Mouse (Mus musculus): ENCODE data around the gene Tex22.

The Tex22 gene

DNA sequence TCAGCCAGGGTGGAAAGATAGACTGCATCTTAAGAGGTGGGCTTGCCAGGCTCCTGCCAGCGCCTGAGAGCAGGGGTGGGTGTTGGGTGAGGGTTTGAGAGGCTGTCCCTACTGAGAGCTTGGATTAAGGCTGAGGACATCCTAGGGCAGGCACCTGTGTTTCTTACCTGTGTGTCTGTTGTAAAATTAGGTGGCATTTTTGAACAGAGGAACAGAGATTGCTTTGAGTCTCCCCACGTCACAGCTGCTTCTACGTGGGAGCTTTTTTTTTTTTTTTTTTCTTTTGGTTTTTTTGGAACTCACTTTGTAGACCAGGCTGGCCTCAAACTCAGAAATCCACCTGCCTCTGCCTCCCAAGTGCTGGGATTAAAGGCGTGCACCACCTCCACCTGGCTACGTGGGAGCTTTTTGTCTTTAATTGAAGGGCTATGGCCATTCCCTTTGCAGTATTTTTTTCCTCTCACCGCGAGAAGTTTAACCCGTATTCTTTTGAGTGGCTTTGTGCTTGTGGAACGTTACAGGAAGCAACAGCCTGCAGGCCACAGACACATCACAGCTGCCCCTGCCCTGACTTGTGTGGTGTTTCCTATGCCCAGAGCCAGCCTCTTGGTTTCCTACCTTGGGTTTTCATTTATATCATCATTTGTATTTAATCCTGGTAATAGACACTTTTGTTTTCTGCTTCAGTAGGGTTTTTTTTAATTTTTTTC is 27.1 kb downstream of the Tex22 start:
- no peak for DNase-seq (ENCODE audit: low spot score)

DNA sequence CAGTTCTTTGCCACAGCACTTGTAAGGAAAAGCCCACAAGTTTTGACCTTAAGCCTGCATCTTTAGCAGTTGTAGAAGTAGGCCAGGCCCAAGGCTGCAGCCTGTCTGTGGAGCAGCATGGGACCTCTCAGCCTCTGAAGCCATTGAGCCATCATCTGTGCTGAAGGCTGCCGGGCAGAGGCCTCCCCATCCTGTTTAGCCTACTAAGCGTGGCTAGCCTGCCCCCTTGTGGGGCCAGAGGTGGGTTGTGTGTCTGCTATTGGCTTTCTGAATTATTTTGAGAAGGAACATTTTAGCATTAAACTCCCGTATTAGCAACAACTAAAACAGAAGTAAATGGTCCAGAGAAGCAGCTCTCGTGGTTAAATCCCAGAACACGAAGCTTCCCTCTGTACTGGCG is 28.2 kb downstream of the Tex22 start:
- peak; percentile 61 for DNase-seq (ENCODE audit: low spot score)

DNA sequence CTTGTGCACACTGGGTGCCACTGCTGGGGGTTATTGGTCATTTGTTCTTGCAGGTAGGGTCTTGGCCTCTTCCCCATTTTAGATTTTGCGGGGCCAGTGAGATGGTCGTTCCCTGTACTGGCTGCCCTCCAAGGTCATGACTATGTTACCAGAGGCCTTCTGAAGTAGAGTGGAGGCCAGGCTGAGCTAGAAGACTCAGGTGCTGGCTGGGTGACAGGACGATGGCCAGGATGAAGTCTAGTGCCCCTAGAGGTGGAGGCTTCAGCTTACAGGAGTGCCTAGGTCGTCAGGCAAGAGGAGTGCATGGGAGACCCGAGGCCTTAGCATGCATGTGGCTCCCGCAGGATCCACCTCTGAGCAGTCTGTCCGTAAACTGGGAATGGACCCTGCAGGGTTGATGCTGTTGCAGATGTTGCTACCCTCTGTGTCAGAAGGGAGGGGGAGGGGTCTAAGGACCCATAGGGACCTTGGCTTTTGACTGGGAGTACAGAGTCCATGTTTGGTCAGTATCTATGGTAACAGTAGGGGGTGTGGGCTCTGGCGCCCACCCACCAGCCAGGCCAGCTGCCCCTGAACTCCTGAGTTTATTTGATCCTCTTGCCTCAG is 29.6 kb downstream of the Tex22 start:
- DNase-seq (ENCODE audit: low spot score), result no peak

DNA sequence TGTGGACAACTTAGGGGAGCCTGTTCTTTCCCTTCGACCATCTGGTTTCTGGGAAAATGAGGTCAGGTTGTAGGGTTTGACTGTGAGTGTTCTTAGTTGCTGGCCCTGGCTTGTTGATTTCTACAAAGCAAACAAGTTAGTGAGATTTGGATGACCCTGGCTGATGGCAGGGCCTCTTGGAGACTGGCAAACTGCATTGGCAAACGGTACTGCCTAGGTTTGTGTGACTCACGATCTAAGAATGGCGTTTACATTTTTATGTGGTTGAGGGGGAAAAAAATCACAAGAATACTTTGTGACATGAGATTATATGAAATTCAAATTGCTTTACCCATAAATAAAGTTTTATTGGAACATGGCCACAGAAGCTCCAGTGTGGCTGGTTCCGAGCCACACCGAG is 32.1 kb downstream of the Tex22 start:
- no peak for DNase-seq (ENCODE audit: low spot score)

DNA sequence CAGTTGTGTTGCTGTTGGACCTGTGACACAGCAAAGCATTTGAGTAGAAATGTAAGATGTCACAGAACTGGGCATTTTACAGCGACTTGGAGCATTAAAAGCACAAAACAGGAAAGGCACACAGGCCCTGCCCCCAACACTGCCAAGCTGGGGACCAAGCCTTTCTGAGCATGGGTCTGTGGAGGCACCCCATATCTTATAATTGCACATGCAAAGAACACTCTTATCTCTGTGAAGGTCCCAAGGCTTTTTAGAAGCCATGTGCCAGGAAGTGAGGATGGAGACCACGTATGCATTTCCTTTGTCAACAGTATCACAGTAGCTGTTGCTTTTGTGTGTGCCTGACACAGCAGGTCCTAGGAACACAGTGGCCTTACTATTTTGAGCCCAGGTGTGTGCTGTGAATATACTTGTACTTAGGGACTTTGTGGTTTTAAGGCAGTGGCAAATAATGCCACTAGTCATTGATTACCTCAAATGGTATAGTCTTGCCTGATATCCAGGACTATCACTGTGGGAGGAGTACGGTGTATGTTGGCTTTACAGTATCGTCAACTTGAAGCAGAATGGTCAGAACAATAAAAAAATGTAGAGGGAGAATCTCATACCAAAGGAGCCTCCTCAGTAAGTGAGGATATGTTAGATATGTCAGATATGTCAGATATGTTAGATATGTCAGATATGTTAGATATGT is 33.3 kb downstream of the Tex22 start:
- DNase-seq (ENCODE audit: low spot score), result no peak

DNA sequence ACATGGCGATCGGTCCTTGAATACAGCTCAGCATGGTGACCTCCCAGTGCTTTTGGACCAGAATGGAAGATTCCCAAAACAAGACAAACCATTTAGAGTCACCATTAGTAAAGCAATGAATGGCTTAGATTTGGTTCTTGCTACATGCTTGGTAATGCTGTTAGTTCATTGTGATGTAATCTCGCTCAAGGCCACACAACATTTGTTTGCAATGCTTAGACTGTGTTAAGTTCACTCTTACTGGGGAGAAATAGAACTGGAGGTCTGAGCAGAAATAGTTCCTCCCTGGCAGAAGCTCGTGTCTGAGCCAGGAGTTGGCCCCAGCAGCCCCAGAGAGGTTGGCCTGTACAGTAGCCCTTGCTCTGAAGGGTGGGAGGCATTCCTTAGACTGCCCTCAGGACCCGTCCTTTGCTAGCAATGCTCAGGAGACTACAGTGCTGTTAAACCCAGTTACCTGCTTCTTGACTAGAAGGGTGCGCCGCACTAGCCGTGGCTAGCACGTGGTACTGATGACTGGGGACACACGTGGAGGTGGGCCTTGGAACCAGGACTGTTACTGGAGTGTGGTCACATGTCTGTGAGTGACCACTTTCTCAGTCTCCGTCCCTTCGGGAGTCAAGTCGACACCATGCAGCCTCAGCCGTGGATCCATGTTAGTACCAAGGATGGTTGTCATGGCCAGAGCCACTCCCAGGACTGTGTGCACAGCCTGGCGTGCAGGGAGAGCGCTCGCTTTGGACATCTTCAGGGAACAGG is 34.4 kb downstream of the Tex22 start:
- no peak for DNase-seq (ENCODE audit: low spot score)

DNA sequence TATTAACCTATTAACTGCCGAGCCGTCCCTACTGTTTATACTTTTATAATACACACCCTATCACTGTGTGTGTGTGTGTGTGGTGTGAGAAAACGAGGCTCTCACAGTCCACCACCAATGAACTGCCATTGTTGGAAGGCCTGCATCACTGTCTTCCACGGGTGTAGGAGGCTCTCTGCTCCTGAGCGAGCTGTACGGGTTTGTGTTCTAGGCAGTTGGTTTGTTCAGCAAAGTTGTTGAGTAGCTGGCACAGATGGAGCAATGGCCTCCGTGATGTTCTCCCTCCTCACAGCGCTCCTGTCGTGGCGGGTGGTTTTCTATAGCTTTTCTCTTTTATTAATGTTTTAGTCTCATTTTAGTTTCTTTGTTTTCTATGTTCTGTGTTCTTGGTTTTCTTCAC is 35.5 kb downstream of the Tex22 start:
- no peak for DNase-seq (ENCODE audit: low spot score)

DNA sequence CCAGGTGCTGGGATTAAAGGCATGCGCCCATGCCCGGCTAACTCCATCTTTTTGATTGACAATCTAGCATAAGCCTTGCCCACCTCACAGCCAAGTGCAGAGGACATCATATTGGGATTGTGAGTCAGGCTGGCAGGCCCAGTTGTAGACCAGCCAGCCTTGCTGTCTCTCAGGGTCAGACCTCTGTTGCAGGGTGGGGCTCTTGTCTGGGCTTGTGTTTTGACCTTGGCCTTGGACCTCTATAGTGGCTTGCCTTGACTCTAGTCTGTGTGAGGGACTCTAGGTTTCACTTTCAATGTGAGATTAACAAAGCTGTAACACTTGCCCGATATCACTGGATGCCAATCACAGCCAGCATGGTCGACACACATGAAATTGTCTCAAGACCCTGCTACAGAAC is 39.8 kb downstream of the Tex22 start:
- no peak for DNase-seq (ENCODE audit: low spot score)

DNA sequence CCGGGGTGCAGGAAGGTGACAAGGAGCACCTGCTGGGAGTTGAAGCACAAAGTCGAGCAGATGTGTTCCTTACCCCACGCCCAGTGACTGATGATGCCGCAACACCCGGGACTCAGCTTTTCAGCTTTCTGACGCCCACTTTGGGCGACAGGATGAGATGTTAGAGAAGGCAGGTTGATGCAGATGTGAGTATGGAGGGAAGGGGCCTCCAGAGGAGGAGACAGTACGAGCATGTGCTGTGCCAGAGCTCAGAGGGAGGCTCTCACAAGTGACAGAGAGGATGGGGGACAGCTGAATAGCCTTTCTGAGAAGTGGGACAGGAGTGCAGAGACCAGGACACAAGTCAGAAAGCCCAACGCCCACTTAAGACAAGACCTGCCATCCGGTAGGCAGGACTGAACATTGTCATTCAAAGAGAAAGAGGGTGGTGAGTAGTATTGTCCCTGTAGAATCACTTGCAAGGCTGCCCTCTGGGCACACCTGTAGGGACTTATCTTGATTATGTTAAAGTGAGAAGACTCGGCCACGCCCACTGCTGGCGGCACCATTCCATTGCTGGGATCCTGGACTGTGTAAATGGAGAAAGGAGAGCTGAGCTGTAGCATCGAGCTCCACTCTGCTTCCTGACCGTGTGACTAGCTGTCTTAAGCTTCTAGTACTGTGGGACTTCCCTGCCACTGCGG is 40.7 kb downstream of the Tex22 start:
- DNase-seq (ENCODE audit: low spot score), result no peak

DNA sequence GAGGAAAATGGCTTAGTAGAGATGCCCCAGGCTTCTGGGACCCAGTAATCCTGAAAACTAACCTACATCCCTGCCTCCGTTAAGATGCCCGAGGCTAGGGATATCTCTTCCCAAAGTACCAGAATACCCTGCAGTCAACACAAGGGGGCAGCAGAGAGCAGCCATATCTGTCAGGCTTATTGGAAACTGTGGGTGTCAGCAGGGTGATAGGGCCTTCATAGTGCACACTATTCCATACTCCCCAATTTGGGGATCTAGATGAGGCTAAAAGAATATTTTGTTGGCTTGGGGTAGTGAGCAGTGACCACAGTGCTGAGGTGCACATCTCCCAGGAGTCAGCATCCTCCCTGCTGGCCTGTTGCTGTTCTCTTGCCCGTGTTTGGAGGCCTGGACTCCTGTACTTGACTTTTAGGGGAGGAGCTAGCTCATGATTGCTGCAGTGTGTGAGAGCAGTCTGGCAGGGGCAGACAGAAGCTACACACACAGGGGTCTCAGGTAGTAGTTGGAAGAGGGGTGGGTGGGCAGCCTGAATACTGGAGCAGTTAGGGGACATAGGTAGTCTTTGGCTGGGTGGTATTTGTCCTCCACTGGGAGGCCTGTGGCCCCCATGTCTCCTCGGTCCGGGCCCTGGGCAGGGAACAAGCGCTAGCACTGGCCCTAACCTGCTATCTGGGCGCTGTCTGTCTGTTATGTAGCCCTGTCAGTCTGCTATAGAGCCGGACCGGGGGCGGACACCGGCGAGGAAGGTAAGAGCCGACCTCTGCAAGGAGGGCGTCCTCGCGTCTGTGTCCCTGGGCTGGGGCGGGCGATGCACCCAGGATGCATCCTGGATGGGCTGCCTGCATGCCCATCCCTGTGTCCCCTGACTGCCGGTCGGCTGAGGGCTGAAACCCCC is 45.5 kb downstream of the Tex22 start:
- DNase-seq (ENCODE audit: low spot score), result peak; percentile 86

DNA sequence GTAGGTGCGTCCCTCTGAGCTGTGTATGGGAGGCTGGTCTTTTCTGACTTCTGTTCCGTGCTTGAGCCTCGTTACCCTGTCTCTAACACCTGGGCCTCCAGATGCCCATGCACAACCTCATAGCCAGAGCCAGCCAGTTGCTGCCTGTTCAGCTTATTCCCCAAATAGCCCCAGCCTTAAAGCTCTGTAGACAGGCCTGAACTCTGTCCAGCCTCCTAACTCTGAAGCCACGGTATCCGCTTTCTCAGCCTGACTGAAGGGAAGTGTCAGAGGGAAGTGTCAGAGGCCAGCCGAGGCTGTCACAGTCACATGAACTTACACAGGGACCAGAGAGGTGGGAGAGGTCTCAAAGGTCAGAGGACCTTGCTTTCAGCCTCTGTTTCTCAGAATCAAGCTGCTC is 50.4 kb downstream of the Tex22 start:
- no peak for DNase-seq (ENCODE audit: low spot score)

DNA sequence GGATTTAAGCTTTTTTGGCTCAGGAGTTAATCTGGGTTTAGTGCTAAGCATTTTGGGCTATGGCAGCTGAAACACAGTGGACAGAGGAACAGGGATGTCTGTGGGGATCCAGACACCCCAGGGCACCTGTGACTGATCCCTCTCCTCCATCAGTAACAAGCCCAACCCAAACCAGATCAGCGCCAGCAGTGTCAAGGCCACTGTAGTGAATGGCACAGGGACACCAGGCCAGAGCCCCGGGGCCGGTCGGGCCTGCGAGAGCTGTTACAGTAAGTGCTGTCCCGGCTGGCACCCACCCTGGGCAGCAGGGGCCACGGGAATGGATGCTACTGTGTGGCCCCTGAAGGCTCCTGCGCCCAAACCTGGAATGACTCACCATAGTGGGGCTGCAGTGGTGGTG is 56.4 kb downstream of the Tex22 start:
- DNase-seq (ENCODE audit: low spot score), result no peak

DNA sequence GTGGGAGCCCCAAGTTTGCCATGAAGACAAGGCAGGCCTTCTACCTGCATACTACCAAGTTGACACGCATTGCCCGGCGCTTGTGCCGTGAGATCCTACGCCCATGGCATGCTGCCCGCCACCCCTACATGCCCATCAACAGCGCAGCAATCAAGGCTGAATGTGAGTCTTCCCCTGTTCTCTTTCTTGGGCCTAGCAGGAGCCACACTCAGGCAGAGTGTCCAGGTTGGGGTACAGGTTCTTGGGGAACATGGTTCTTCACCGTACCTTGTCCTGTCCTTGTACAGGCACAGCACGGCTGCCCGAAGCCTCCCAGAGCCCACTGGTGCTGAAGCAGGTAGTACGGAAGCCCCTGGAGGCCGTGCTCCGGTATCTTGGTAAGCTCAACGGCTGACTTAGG is 57.3 kb downstream of the Tex22 start:
- no peak for DNase-seq (ENCODE audit: low spot score)

DNA sequence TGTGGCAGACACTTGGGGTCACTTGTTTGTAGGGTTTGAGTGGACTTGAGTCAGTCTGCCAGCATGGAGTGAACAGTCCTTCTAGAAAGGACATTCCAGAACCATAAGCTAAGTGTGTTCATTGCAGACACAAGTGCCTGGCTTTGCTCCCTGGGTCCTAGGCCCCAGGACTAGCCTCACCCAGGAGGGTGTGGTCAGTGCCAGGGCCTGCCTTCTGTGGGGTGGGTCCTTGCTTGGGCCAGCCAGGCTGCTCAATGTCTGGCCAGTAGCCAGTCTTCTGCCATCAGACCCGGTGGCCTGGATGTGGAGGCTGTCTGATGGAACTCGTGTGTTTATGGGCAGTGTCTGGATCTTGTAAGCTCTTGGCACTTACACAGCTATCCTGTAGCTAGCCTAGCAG is 58.3 kb downstream of the Tex22 start:
- no peak for DNase-seq (ENCODE audit: low spot score)

DNA sequence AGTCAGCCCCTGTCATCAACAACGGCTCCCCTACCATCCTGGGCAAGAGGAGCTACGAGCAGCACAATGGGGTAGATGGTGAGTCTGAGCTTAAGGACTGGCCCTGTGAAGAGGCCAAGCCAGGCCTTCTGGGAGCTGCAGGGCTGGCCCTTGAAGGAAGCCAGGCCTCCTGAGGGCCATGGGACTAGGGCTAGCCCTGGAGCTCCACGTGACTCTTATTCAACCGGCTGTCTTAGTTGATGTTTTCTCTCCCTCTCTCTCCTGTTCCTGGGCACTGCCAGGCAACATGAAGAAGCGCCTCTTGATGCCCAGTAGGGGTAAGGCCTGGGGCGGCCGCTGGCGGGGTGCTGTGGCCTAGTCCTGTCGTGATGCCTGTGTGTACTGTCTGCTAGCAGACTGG is 59.0 kb downstream of the Tex22 start:
- DNase-seq (ENCODE audit: low spot score), result no peak

DNA sequence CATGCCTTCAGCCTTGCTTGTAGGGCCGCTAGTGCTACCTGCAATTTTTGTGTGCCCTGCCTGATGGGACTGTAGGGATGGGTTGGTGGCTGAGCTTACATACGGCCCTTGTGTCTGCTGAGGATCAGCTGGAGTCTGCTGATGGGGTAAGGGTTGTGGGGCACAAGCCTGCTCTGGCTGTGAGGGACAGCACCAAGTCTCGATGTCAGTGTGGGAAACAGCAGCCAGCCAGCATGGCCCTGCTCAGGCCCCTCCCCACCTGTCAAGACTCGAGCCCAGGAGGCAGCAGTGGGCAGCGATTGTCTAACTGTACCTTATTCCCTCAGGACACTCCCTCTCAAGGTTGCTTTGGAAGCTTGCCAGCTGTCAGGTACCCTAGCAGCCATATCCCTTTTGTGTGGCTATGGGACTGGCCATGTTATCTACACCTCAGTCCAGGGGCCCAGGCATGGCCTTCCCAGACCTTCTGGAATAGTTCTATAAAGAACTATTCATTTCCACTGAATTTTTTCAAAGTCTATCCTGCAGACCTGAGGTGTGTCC is 59.6 kb downstream of the Tex22 start:
- DNase-seq (ENCODE audit: low spot score), result no peak

DNA sequence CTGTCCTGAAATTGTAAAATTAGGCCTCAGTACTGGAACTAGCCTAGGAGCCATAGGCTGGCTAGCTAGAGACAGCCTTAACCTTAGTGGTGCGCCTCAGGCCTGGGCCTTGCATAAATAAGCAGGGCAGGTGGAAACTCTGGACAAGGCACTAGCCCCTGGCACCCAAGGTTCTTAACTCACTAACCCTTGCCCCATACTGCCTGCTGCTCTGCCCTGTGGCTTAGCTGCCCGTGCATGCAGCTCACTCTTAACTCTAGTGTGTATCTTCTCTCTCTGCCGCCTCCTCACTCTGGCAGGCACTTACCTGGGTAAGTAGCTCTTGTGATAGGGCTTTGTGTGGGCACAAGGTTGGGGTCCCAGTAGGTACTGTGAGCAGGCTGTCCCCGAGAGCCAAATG is 60.2 kb downstream of the Tex22 start:
- DNase-seq (ENCODE audit: low spot score), result no peak

DNA sequence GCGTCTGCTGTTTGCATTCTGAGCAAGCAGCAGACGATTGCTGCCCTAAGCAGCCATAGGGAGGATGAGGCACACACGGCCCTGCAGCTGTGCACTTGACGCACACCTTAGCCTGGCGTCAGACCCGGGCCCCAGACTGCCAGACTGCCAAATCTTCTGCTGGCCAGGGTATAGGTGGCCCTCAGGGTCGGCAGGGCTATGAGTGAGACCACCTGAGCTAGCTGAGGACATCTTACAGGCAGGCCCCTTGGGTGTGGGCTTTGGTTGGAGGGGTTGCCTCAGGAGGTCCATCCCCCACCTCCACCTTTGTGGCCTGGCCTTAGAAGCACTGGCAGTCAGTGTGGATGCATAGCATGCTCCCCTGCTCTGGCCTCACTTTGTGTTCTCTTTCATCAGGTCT is 61.1 kb downstream of the Tex22 start:
- no peak for DNase-seq (ENCODE audit: low spot score)

DNA sequence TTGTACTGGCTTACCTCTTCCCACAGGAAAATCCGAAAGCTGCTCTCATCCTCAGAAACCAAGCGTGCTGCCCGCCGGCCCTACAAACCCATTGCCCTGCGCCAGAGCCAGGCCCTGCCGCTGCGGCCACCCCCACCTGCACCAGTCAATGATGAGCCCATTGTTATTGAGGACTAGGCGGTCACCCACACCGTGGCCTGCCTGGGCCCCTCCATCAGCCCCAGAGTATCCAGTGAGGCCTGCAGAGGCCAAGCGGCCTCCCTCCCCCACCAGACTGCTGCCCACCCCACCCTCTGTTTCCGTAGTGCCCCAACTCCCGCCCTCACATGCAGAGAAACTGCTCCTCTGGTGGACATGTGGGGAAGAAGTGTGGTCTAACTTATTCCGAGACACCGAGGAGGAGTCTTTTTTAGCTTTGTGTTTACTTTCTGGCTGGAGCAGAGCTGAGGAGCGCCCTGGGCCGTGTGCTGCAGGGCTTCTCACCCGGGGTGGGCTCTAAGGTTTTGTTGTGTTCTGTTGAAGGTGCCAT is 62.3 kb downstream of the Tex22 start:
- DNase-seq (ENCODE audit: low spot score), result no peak

Data from embryo, embryonic 10.5 days (tissue).